Mouse (Mus musculus) MEL (cell line): ENCODE data around the gene Slc45a1. TPM values are rescaled to one million over a fixed set of nuclear protein-coding genes. Genes with fewer than 3 reads are reported as not detected.

Experiments used
- DNase-seq: peaks from one replicate; pipeline ENCODE4 v3.0.0; 2011; ENCODE audit warnings: low read depth, low spot score
- H3K27ac ChIP-seq: 2 replicates; pipeline ENCODE4 v1.5.1; 2012; ENCODE audit warnings: low read depth, mild to moderate bottlenecking, control low read depth, low read length, moderate library complexity; ENCODE audit not compliant: control insufficient read depth
- H3K27me3 ChIP-seq, 2 experiments: fragments of 150-350 bp in 1 of 2; sonication (generic) in 1 of 2; 2 replicates each; pipeline ENCODE4 v1.6.1; 2012; ENCODE audit warnings: low read length in 2 of 2, mild to moderate bottlenecking in 2 of 2, improper control_type of control experiment in 1 of 2, moderate library complexity in 1 of 2; ENCODE audit not compliant: insufficient read depth in 2 of 2, control insufficient read depth in 1 of 2
- H3K36me3 ChIP-seq, 2 experiments: 2 replicates each; pipeline ENCODE4 v1.6.1; 2012 to 2014; ENCODE audit warnings: low read length in 2 of 2, improper control_type of control experiment in 1 of 2, inconsistent platforms in 1 of 2, mild to moderate bottlenecking in 1 of 2; ENCODE audit not compliant: insufficient read depth in 2 of 2, control insufficient read depth in 1 of 2
- H3K4me1 ChIP-seq, 2 experiments: fragments of 150-350 bp in 1 of 2; sonication (generic) in 1 of 2; 2 replicates each; pipeline ENCODE4 v1.6.1; 2012; ENCODE audit warnings: low read length in 2 of 2, improper control_type of control experiment in 1 of 2, mild to moderate bottlenecking in 1 of 2; ENCODE audit not compliant: insufficient read depth in 2 of 2, control insufficient read depth in 1 of 2
- H3K4me3 ChIP-seq, 2 experiments: fragments of 150-350 bp in 1 of 2; sonication (generic) in 1 of 2; 2 replicates each; pipeline ENCODE4 v1.5.1; 2012; ENCODE audit warnings: low read depth in 2 of 2, low read length in 2 of 2, mild to moderate bottlenecking in 2 of 2, moderate library complexity in 2 of 2, control low read depth in 1 of 2, improper control_type of control experiment in 1 of 2; ENCODE audit not compliant: control insufficient read depth in 1 of 2, insufficient read depth in 1 of 2
- H3K79me2 ChIP-seq: 2 replicates; pipeline ENCODE4 v1.6.1; 2012; ENCODE audit warnings: mild to moderate bottlenecking, low read length, moderate library complexity; ENCODE audit not compliant: control insufficient read depth, poor library complexity, insufficient read depth
- H3K9ac ChIP-seq: 2 replicates; pipeline ENCODE4 v1.6.1; 2012; ENCODE audit warnings: low read depth, mild to moderate bottlenecking, control low read depth, low read length, moderate library complexity; ENCODE audit not compliant: control insufficient read depth, poor library complexity, severe bottlenecking
- H3K9me3 ChIP-seq: fragments of 150-350 bp; sonication (generic); replicated peaks from 2 replicates; pipeline ENCODE4 v1.6.1; 2012; ENCODE audit warnings: mild to moderate bottlenecking, low read length, improper control_type of control experiment, moderate library complexity; ENCODE audit not compliant: insufficient read depth
- BHLHE40 ChIP-seq: IDR thresholded peaks from 2 replicates; pipeline ENCODE4 v1.6.1; 2012; ENCODE audit warnings: low read depth, mild to moderate bottlenecking, inconsistent platforms, low read length, improper control_type of control experiment, borderline replicate concordance
- CHD2 ChIP-seq: IDR thresholded peaks from 2 replicates; pipeline ENCODE4 v1.6.1; 2011; ENCODE audit warnings: low read length, improper control_type of control experiment
- E2F4 ChIP-seq: IDR thresholded peaks from 2 replicates; pipeline ENCODE4 v1.6.1; 2011; ENCODE audit warnings: low read depth, low read length, improper control_type of control experiment, borderline replicate concordance
- ELF1 ChIP-seq: IDR thresholded peaks from 2 replicates; pipeline ENCODE4 v1.6.1; 2014; ENCODE audit warnings: low read depth, mild to moderate bottlenecking, inconsistent platforms, low read length, improper control_type of control experiment, moderate library complexity
- ETS1 ChIP-seq: IDR thresholded peaks from 2 replicates; pipeline ENCODE4 v1.6.1; 2012; ENCODE audit warnings: low read depth, mild to moderate bottlenecking, inconsistent platforms, low read length, improper control_type of control experiment, moderate library complexity
- GABPA ChIP-seq: IDR thresholded peaks from 2 replicates; pipeline ENCODE4 v1.6.1; 2012; ENCODE audit warnings: low read depth, mild to moderate bottlenecking, inconsistent platforms, low read length, improper control_type of control experiment, moderate library complexity
- HCFC1 ChIP-seq: IDR thresholded peaks from 2 replicates; pipeline ENCODE4 v1.6.1; 2012; ENCODE audit warnings: low read depth, mild to moderate bottlenecking, inconsistent platforms, low read length, improper control_type of control experiment, moderate library complexity
- KAT2A ChIP-seq: conservative IDR thresholded peaks from 2 replicates; pipeline ENCODE4 v1.6.1; 2012; ENCODE audit warnings: low read depth, low read length, improper control_type of control experiment, inconsistent platforms
- NRF1 ChIP-seq: IDR thresholded peaks from 2 replicates; pipeline ENCODE4 v1.6.1; 2014; ENCODE audit warnings: low read depth, mild to moderate bottlenecking, inconsistent platforms, low read length, improper control_type of control experiment, moderate library complexity; ENCODE audit not compliant: poor library complexity, insufficient read depth, severe bottlenecking
- POLR2AphosphoS2 ChIP-seq: IDR thresholded peaks from 2 replicates; pipeline ENCODE4 v1.6.1; 2011; ENCODE audit warnings: low read length, improper control_type of control experiment
- POLR2AphosphoS5 ChIP-seq: IDR thresholded peaks from 2 replicates; pipeline ENCODE4 v1.6.1; 2012; ENCODE audit warnings: low read depth, borderline replicate concordance, mild to moderate bottlenecking, inconsistent platforms, low read length, moderate library complexity, mixed read lengths
- RCOR1 ChIP-seq: IDR thresholded peaks from 2 replicates; pipeline ENCODE4 v1.6.1; 2012; ENCODE audit warnings: low read depth, mild to moderate bottlenecking, inconsistent platforms, low read length, improper control_type of control experiment
- SIN3A ChIP-seq: IDR thresholded peaks from 2 replicates; pipeline ENCODE4 v1.6.1; 2012; ENCODE audit warnings: low read length, improper control_type of control experiment, inconsistent platforms
- SMC3 ChIP-seq: IDR thresholded peaks from 2 replicates; pipeline ENCODE4 v1.6.1; 2011; ENCODE audit warnings: low read depth, low read length, improper control_type of control experiment
- TAL1 ChIP-seq: IDR thresholded peaks from 2 replicates; pipeline ENCODE4 v1.6.1; 2012; ENCODE audit warnings: mild to moderate bottlenecking, inconsistent platforms, low read length, moderate library complexity, mixed read lengths
- USF1 ChIP-seq: IDR thresholded peaks from 2 replicates; pipeline ENCODE4 v1.6.1; 2014; ENCODE audit warnings: low read depth, mild to moderate bottlenecking, inconsistent platforms, low read length, improper control_type of control experiment, moderate library complexity
- USF2 ChIP-seq, 2 experiments: IDR thresholded peaks; 2 replicates each; pipeline ENCODE4 v1.6.1; 2011 to 2012; ENCODE audit warnings: improper control_type of control experiment in 2 of 2, low read length in 2 of 2, borderline replicate concordance in 1 of 2, inconsistent platforms in 1 of 2, low read depth in 1 of 2, mild to moderate bottlenecking in 1 of 2; ENCODE audit not compliant: insufficient read depth in 1 of 2
- ZMIZ1 ChIP-seq: IDR thresholded peaks from 2 replicates; pipeline ENCODE4 v1.6.1; 2012; ENCODE audit warnings: low read depth, mild to moderate bottlenecking, inconsistent platforms, low read length, improper control_type of control experiment, moderate library complexity
- polyA plus RNA-seq, 2 experiments: library from polyadenylated mRNA; stranded (reverse) in 1 of 2; unstranded in 1 of 2; fragments of >175 nt in 1 of 2; fragments of >200 nt in 1 of 2; gene quantifications; 2 replicates each; pipeline versions ENCODE4 v1.2.1 to v1.2.4; 2012; ENCODE audit warnings: low replicate concordance in 2 of 2, low read depth in 1 of 2; ENCODE audit not compliant: insufficient read length in 2 of 2, insufficient read depth in 1 of 2, missing spikeins in 1 of 2
- total RNA-seq: library from RNA; depleted of rRNA; stranded (reverse); fragments of 300-350 nt; gene quantifications from 2 replicates; pipeline ENCODE4 v1.2.3, GENCODE M21; 2012

Slc45a1 gene
- total and polyA plus RNA-seq, 3 experiments = not detected

GRCm38 (mm10) chr4:150676029-150676428 is 24.1 kb upstream of the Slc45a1 start (continued):
- TF ChIP-seq GABPA (no peak), TAL1 (no peak)

GRCm38 (mm10) chr4:150675274-150675673 is 23.3 kb upstream of the Slc45a1 start:
- H3K27me3 ChIP-seq = no peaks in the 10 kb centered on the region; a peak in 1 of 4 replicates
- DNase-seq = no peak
- H3K4me3 ChIP-seq = no peak overlapping the region
- no peaks in the 10 kb centered on the region for H3K36me3 ChIP-seq
- no peaks in the 10 kb centered on the region for H3K4me1 ChIP-seq
- no peak overlapping the region for H3K9ac ChIP-seq
- no peak overlapping the region for H3K27ac ChIP-seq
- no peaks in the 10 kb centered on the region for H3K79me2 ChIP-seq
- no peaks in the 10 kb centered on the region for H3K9me3 ChIP-seq
- no peak for TF ChIP-seq BHLHE40
- no peak for TF ChIP-seq CHD2
- TF ChIP-seq POLR2AphosphoS2 = no peak
- TF ChIP-seq ETS1 = no peak
- no peak for TF ChIP-seq USF2 (IDR thresholded peaks at IDR 0.05; ENCODE audit: borderline replicate concordance in 1 of 2, insufficient read depth in 1 of 2, low read depth in 1 of 2, low read length in 2 of 2)
- no peak for TF ChIP-seq TAL1
- TF ChIP-seq KAT2A = no peak
- TF ChIP-seq USF1 = no peak

DNA sequence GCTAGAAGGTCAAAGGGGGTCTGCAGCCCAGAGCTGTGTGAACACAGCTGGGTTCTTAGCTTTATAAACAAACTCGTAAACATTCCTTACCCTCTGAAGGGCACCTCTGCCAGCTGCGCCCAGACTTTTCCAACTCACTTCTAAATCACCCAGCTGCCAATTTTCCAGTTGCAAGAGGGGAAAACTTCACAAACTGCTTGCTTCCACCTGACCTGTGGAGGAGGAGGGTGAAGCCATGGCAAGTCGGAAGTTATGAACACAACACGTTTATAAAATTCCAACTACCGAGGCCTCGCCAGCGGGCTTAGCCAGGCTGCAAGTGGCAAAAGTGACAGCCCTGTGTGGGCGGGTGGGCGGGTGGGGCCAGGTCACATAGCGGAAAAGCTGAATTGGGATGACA is 13.8 kb upstream of the Slc45a1 start:
- Histone ChIP-seq H3K4me3 (no peak overlapping the region), H3K9ac (no peak overlapping the region), H3K36me3 (no peaks in the 10 kb centered on the region), H3K27ac (no peak overlapping the region), H3K79me2 (no peaks in the 10 kb centered on the region), H3K27me3 (peaks cover 0 to 2% of the 10 kb centered on the region in 2 experiments; a peak in 2 of 4 replicates), H3K9me3 (no peaks in the 10 kb centered on the region), H3K4me1 (no peaks in the 10 kb centered on the region)
- TF ChIP-seq SMC3 = no peak
- no peak for TF ChIP-seq E2F4
- no peak for TF ChIP-seq RCOR1
- no peak for TF ChIP-seq ELF1
- no peak for TF ChIP-seq ZMIZ1
- no peak for TF ChIP-seq HCFC1
- no peak for TF ChIP-seq SIN3A
- no peak for TF ChIP-seq NRF1
- TF ChIP-seq USF1 = no peak
- TF ChIP-seq CHD2 = no peak
- TF ChIP-seq USF2 (IDR thresholded peaks at IDR 0.05; ENCODE audit: borderline replicate concordance in 1 of 2, insufficient read depth in 1 of 2, low read depth in 1 of 2, low read length in 2 of 2) = no peak
- TF ChIP-seq POLR2AphosphoS5 = no peak
- no peak for DNase-seq
